Mouse (Mus musculus): ENCODE data around the gene Ikzf1. TPM values are rescaled to one million over a fixed set of nuclear protein-coding genes. Genes with fewer than 3 reads are reported as not detected.

The Ikzf1 gene
- total and polyA plus RNA-seq, 2 experiments from 2014 or later, result 0.19 to 1.0 TPM

DNA sequence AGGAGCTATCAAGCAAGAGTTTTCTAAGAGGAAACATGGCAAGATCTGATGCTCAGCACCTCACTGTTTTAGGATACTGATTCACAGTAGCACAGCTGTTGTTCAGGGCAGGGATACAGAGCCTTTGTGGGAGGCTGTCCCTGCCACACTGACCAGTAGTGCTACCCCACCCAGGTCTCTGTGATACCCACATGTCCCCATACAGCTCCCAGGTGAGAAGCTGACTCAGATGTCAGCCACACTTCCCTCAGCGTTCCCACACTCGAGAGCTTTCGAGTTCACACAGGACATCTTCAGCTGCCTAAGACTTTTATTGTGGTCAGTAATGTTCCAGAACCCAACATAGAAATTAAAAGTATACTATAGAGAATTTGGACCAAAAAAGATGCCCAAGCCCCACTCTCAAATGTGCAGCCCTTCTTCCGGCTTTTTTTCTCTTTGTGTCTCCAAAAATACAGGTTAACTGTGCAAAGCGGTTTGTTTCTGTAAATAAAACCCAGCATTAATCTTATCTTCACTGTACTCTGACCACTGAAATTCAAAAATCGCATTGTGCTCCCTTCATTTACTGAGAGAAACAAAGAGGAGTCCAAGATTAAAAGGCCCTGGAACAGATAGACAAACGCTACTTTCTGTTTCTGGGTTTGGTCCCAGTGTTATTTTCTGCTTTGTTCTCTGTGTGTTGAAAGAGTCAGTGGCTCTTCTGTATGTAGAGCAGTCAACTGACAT, 31.3 kb downstream of the Ikzf1 start:
- H3K36me3 ChIP-seq (replicated peaks; ENCODE audit: control insufficient read depth, insufficient read depth, low read length), result no peaks in the 10 kb centered on the region
- WGBS, result 72% methylated on average over 7 of the region's 7 CpGs
- H3K4me1 ChIP-seq (ENCODE audit: control insufficient read depth, insufficient read depth), result no peaks in the 10 kb centered on the region
- H3K27me3 ChIP-seq (ENCODE audit: control insufficient read depth, insufficient read depth, low read length), result no peaks in the 10 kb centered on the region
- H3K4me2 ChIP-seq (ENCODE audit: low read depth, low read length), result no peak overlapping the region
- DNase-seq (ENCODE audit: low spot score) (no peak), ATAC-seq (ENCODE audit: insufficient read depth, low read depth) (no peak)
- no peak overlapping the region for H3K9ac ChIP-seq (replicated peaks; ENCODE audit: low read depth, low read length)
- peak overlapping the region; percentile 25; the same call in 1 of the 2 replicates for H3K27ac ChIP-seq (ENCODE audit: low read depth)
- H3K4me3 ChIP-seq (ENCODE audit: low read depth, low read length), result no peak overlapping the region
- TF ChIP-seq CTCF (IDR thresholded peaks at IDR 0.05; ENCODE audit: low read depth), result no peak
- no peaks in the 10 kb centered on the region for H3K9me3 ChIP-seq (replicated peaks; ENCODE audit: control insufficient read depth, low read length)

DNA sequence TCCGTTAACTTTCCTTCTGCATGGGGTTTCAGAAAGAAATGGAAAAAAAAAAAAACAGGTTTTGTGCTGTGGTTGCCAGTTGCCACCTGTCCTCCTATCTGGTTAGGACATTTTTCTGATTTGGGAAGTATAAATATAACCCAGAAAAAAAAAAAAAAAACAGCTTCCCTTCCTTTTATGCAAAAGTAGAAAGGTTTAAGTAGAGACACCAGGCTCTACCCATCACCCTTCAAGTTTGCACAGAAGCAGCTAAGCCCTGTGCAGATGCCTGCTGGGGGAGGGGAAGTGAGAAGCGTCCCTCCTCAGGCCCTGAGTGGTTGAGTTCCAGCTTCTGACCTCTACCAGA, 31.9 kb downstream of the Ikzf1 start:
- H3K9me3 ChIP-seq (replicated peaks; ENCODE audit: control insufficient read depth, low read length), result no peaks in the 10 kb centered on the region
- no peaks in the 10 kb centered on the region for H3K36me3 ChIP-seq (replicated peaks; ENCODE audit: control insufficient read depth, insufficient read depth, low read length)
- TF ChIP-seq CTCF (IDR thresholded peaks at IDR 0.05; ENCODE audit: low read depth) (no peak), EP300 (IDR thresholded peaks at IDR 0.05; ENCODE audit: low read depth) (no peak)

DNA sequence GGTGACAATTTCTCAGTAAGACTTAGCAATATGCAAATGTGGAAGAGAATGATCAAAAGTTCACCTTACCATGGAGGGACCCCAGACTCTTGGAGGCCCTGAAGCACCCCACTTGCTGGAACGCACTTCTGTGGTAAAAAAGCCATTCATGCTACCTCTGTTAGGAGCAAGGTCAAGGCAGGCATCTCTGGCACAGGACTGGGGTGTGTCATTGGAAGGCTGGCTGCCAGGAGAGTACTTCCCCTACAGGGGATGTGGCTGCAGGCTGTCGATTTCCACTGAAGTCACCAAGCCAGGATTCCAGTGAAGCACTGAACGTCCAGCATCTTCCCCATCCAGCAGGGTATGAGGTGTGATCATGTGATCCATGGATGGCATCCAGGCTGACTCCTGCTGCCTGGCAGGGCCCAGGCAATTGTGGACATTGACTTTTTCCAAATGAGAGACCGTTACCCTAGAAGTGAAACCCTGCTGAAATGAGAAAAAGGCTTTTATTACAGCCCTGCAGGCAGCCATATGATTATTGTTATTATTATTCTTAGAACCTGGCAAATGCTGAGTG, 32.9 kb downstream of the Ikzf1 start:
- Histone ChIP-seq H3K4me2 (ENCODE audit: low read depth, low read length) (no peak overlapping the region), H3K27ac (ENCODE audit: low read depth) (no peak overlapping the region), H3K9ac (replicated peaks; ENCODE audit: low read depth, low read length) (no peak overlapping the region), H3K36me3 (replicated peaks; ENCODE audit: control insufficient read depth, insufficient read depth, low read length) (no peaks in the 10 kb centered on the region), H3K27me3 (ENCODE audit: control insufficient read depth, insufficient read depth, low read length) (no peaks in the 10 kb centered on the region), H3K4me3 (ENCODE audit: low read depth, low read length) (no peak overlapping the region), H3K4me1 (ENCODE audit: control insufficient read depth, insufficient read depth) (no peaks in the 10 kb centered on the region), H3K9me3 (replicated peaks; ENCODE audit: control insufficient read depth, low read length) (no peaks in the 10 kb centered on the region)
- no peak for ATAC-seq (ENCODE audit: insufficient read depth, low read depth)
- no peak for TF ChIP-seq CTCF (IDR thresholded peaks at IDR 0.05; ENCODE audit: low read depth)
- TF ChIP-seq EP300 (IDR thresholded peaks at IDR 0.05; ENCODE audit: low read depth), result no peak
- 68% methylated on average over 4 of the region's 4 CpGs for WGBS
- no peak for DNase-seq (ENCODE audit: low spot score)

More for the DNA sequence above, 31.9 kb downstream of the Ikzf1 start:
- Histone ChIP-seq H3K27ac (ENCODE audit: low read depth) (no peak overlapping the region; the same call in 1 of the 2 replicates), H3K9ac (replicated peaks; ENCODE audit: low read depth, low read length) (no peak overlapping the region), H3K27me3 (ENCODE audit: control insufficient read depth, insufficient read depth, low read length) (no peaks in the 10 kb centered on the region), H3K4me3 (ENCODE audit: low read depth, low read length) (no peak overlapping the region), H3K4me2 (ENCODE audit: low read depth, low read length) (no peak overlapping the region), H3K4me1 (ENCODE audit: control insufficient read depth, insufficient read depth) (no peaks in the 10 kb centered on the region)
- 53% methylated on average over 2 of the region's 2 CpGs for WGBS
- no peak for DNase-seq (ENCODE audit: low spot score)
- no peak for ATAC-seq (ENCODE audit: insufficient read depth, low read depth)

DNA sequence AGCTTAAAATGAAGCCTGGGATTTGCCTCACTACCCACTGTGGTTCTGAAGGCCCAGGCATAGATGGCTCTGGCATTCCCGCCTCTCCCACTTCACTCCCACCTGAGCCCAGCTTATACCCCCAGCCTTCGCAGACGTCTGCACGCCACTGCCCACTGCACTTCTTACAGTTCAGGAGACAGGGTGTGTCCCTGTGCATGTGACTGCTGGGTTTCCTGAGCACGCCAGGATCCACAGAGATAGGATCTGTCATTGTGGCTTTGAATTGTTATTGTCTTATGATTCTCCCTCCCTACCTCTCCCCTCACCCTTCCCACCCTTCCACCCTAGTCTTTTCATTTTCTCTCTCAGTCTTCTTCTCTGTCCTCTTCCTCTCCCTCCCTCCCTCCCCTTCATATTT, 34.9 kb downstream of the Ikzf1 start:
- no peaks in the 10 kb centered on the region for H3K4me1 ChIP-seq (ENCODE audit: control insufficient read depth, insufficient read depth)
- TF ChIP-seq EP300 (IDR thresholded peaks at IDR 0.05; ENCODE audit: low read depth) (no peak), CTCF (IDR thresholded peaks at IDR 0.05; ENCODE audit: low read depth) (no peak)
- no peak for DNase-seq (ENCODE audit: low spot score)
- H3K9ac ChIP-seq (replicated peaks; ENCODE audit: low read depth, low read length), result no peak overlapping the region
- no peak overlapping the region for H3K27ac ChIP-seq (ENCODE audit: low read depth)
- H3K4me2 ChIP-seq (ENCODE audit: low read depth, low read length), result no peak overlapping the region
- H3K36me3 ChIP-seq (replicated peaks; ENCODE audit: control insufficient read depth, insufficient read depth, low read length), result no peaks in the 10 kb centered on the region
- ATAC-seq (ENCODE audit: insufficient read depth, low read depth), result no peak
- no peaks in the 10 kb centered on the region for H3K27me3 ChIP-seq (ENCODE audit: control insufficient read depth, insufficient read depth, low read length)
- WGBS, result 62% methylated on average over 5 of the region's 5 CpGs
- H3K9me3 ChIP-seq (replicated peaks; ENCODE audit: control insufficient read depth, low read length), result no peaks in the 10 kb centered on the region
- no peak overlapping the region for H3K4me3 ChIP-seq (ENCODE audit: low read depth, low read length)

DNA sequence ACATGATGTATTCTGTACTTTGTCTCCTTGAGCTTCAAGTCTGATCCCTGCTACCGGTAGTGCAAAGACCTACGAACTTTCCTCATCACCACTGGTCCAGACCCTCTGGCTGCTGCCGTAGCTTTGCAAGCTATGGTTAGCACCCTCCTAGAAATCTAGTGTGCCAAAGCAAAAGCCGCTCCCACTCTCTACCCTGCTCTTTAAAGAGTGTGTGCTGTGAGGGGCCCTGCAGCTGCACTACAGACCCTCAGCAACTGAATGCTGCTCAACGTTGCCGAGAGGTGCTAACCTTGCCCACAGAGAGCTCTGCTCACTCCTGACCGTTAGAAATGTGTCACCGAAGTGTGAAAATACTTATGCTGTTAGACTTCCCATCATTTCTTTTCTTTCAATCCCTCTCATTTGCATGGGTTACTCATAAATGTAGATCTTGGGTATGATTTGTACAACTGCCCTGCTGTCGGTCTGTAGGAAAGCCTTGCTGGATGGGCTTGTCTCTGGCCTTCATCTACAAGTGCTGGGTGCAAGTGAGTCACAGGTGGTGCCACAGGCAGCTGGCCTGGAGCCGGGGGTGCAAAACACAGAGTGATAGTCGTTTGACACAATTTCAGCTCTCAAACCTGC, 40.6 kb downstream of the Ikzf1 start:
- DNase-seq (ENCODE audit: low spot score) (no peak), ATAC-seq (ENCODE audit: insufficient read depth, low read depth) (no peak)
- peak overlapping the region; percentile 1; the same call in 1 of the 2 replicates for H3K27ac ChIP-seq (ENCODE audit: low read depth)

More for the DNA sequence above, 40.6 kb downstream of the Ikzf1 start:
- Histone ChIP-seq H3K4me2 (ENCODE audit: low read depth, low read length) (no peak overlapping the region), H3K27me3 (ENCODE audit: control insufficient read depth, insufficient read depth, low read length) (no peaks in the 10 kb centered on the region), H3K36me3 (replicated peaks; ENCODE audit: control insufficient read depth, insufficient read depth, low read length) (no peaks in the 10 kb centered on the region), H3K4me3 (ENCODE audit: low read depth, low read length) (no peak overlapping the region), H3K4me1 (ENCODE audit: control insufficient read depth, insufficient read depth) (no peaks in the 10 kb centered on the region), H3K9me3 (replicated peaks; ENCODE audit: control insufficient read depth, low read length) (no peaks in the 10 kb centered on the region), H3K9ac (replicated peaks; ENCODE audit: low read depth, low read length) (no peak overlapping the region)
- no peak for TF ChIP-seq CTCF (IDR thresholded peaks at IDR 0.05; ENCODE audit: low read depth)
- no peak for TF ChIP-seq EP300 (IDR thresholded peaks at IDR 0.05; ENCODE audit: low read depth)
- 72% methylated on average over 11 of the region's 11 CpGs for WGBS

Data from heart, postnatal 0 days (tissue).